Mouse (Mus musculus) olfactory bulb, adult 2 months (tissue): ENCODE results near the gene Bcor. TPM values are rescaled to one million over a fixed set of nuclear protein-coding genes. Genes with fewer than 3 reads are reported as not detected.

Experiments
- H3K27ac ChIP-seq: fragments of 200-500 bp; 2 replicates; pipeline ENCODE4 v1.5.1; 2012; ENCODE audit warnings: low read depth, low read length; ENCODE audit not compliant: insufficient read depth
- H3K4me1 ChIP-seq: fragments of 200-500 bp; 2 replicates; pipeline ENCODE4 v1.6.1; 2012; ENCODE audit warnings: low read length; ENCODE audit not compliant: control insufficient read depth, insufficient read depth
- H3K4me3 ChIP-seq: fragments of 200-500 bp; 2 replicates; pipeline ENCODE4 v1.5.1; 2012; ENCODE audit warnings: mild to moderate bottlenecking, low read depth, low read length, moderate library complexity; ENCODE audit not compliant: insufficient read depth
- CTCF ChIP-seq: fragments of 200-500 bp; IDR thresholded peaks from 2 replicates; pipeline ENCODE4 v1.5.1; 2012; ENCODE audit warnings: low read depth, mild to moderate bottlenecking, low read length, moderate library complexity; ENCODE audit not compliant: insufficient read depth
- POLR2A ChIP-seq: fragments of 200-500 bp; IDR thresholded peaks from 2 replicates; pipeline ENCODE4 v1.6.1; 2012; ENCODE audit warnings: mild to moderate bottlenecking, low read depth, low read length, moderate library complexity; ENCODE audit not compliant: insufficient read depth
- WGBS: fragments of 180-500 bp; shearing (Covaris S2); methylation state at CpG from one replicate; pipeline ENCODE4 v1.1.7; 2018; 5-methylcytosine and 5-hydroxymethylcytosine counted together
- polyA plus RNA-seq: library from polyadenylated mRNA; stranded (reverse); fragments of >200 nt; gene quantifications from 2 replicates; pipeline ENCODE4 v1.2.4, GENCODE M21; 2012; ENCODE audit warnings: low replicate concordance; ENCODE audit not compliant: missing spikeins, insufficient read depth, insufficient read length

Gene Bcor
- polyA plus RNA-seq, 1 experiment = not detected

- Histone ChIP-seq H3K27ac (no peak overlapping the region), H3K4me3 (no peak overlapping the region), H3K4me1 (peaks cover 15% of the 10 kb centered on the region)
- TF ChIP-seq POLR2A (no peak), CTCF (no peak)
- 21% methylated on average over 16 of the region's 16 CpGs for WGBS
Observed at GRCm38 (mm10) chrX:12047223-12047911, 112.8 kb downstream of the Bcor start.

- H3K4me1 ChIP-seq = peaks cover 15% of the 10 kb centered on the region
- H3K27ac ChIP-seq = no peak overlapping the region
- WGBS = 79% methylated on average over 13 of the region's 13 CpGs
- no peak overlapping the region for H3K4me3 ChIP-seq
- TF ChIP-seq POLR2A (no peak), CTCF (no peak)
Observed at GRCm38 (mm10) chrX:12046676-12047075, 113.5 kb downstream of the Bcor start.

- no peak for TF ChIP-seq CTCF
- TF ChIP-seq POLR2A = no peak
- no peak overlapping the region for H3K27ac ChIP-seq
- H3K4me1 ChIP-seq = peaks cover 10% of the 10 kb centered on the region
- H3K4me3 ChIP-seq = no peak overlapping the region
- WGBS = 85% methylated on average over 14 of the region's 14 CpGs
Observed at GRCm38 (mm10) chrX:12043352-12043751, 116.8 kb downstream of the Bcor start.

GRCm38 (mm10) chrX:12041453-12041852, 118.7 kb downstream of the Bcor start:
- no peak overlapping the region for H3K4me3 ChIP-seq
- no peaks in the 10 kb centered on the region for H3K4me1 ChIP-seq
- 88% methylated on average over 5 of the region's 5 CpGs for WGBS
- no peak for TF ChIP-seq CTCF
- no peak for TF ChIP-seq POLR2A
- H3K27ac ChIP-seq = no peak overlapping the region

- TF ChIP-seq POLR2A = no peak
- TF ChIP-seq CTCF = no peak
- Histone ChIP-seq H3K27ac (no peak overlapping the region), H3K4me1 (no peaks in the 10 kb centered on the region), H3K4me3 (no peak overlapping the region)
- WGBS = 52% methylated on average over 15 of the region's 15 CpGs
Observed at GRCm38 (mm10) chrX:12014726-12015464, 145.3 kb downstream of the Bcor start.

- no peak overlapping the region for H3K4me3 ChIP-seq
- no peak for TF ChIP-seq POLR2A
- no peak for TF ChIP-seq CTCF
- H3K4me1 ChIP-seq = peaks cover 11% of the 10 kb centered on the region
- 83% methylated on average over 1 of the region's 1 CpGs for WGBS
- H3K27ac ChIP-seq = no peak overlapping the region
Observed at GRCm38 (mm10) chrX:12010660-12011059, 149.5 kb downstream of the Bcor start.

GRCm38 (mm10) chrX:12009046-12009445, 151.1 kb downstream of the Bcor start:
- Histone ChIP-seq H3K4me1 (peaks cover 27% of the 10 kb centered on the region), H3K4me3 (no peak overlapping the region), H3K27ac (no peak overlapping the region)
- 57% methylated on average over 3 of the region's 3 CpGs for WGBS
- no peak for TF ChIP-seq CTCF

- no peak for TF ChIP-seq POLR2A
- no peak for TF ChIP-seq CTCF
- 47% methylated on average over 11 of the region's 11 CpGs for WGBS
- no peak overlapping the region for H3K4me3 ChIP-seq
- peaks cover 34% of the 10 kb centered on the region for H3K4me1 ChIP-seq
- no peak overlapping the region for H3K27ac ChIP-seq
Observed at GRCm38 (mm10) chrX:12007832-12008540, 152.2 kb downstream of the Bcor start.
